Mouse (Mus musculus) ES-E14 (cell line): Measurements from ENCODE around the gene Rfng.

Experiments
- CHD2 ChIP-seq: IDR thresholded peaks from 2 replicates; pipeline ENCODE4 v1.6.1; 2014; ENCODE audit warnings: mild to moderate bottlenecking, low read depth, low read length, inconsistent platforms
- HCFC1 ChIP-seq: IDR thresholded peaks from 2 replicates; pipeline ENCODE4 v1.6.1; 2012; ENCODE audit warnings: low read length, inconsistent platforms, borderline replicate concordance; ENCODE audit not compliant: insufficient read depth
- MAFK ChIP-seq: IDR thresholded peaks from 2 replicates; pipeline ENCODE4 v1.6.1; 2014; ENCODE audit warnings: mild to moderate bottlenecking, low read depth, low read length, inconsistent platforms; ENCODE audit not compliant: insufficient read depth
- ZC3H11A ChIP-seq: IDR thresholded peaks from 2 replicates; pipeline ENCODE4 v1.6.1; 2012; ENCODE audit warnings: low read depth, mild to moderate bottlenecking, inconsistent platforms, low read length, borderline replicate concordance
- ZNF384 ChIP-seq: IDR thresholded peaks from 2 replicates; pipeline ENCODE4 v1.6.1; 2012; ENCODE audit warnings: low read depth, low read length, inconsistent platforms

GRCm38 (mm10) chr11:120760236-120760635, 23.8 kb downstream of the Rfng start:
- TF ChIP-seq ZNF384 (no peak), CHD2 (no peak), HCFC1 (no peak), MAFK (no peak), ZC3H11A (no peak)
